Mouse (Mus musculus): ENCODE data around the gene Pnpla7. TPM values are rescaled to one million over a fixed set of nuclear protein-coding genes. Genes with fewer than 3 reads are reported as not detected.

The Pnpla7 gene
- total and polyA plus RNA-seq, 3 experiments: 16.5 to 29.7 (median 22.4) TPM

DNA sequence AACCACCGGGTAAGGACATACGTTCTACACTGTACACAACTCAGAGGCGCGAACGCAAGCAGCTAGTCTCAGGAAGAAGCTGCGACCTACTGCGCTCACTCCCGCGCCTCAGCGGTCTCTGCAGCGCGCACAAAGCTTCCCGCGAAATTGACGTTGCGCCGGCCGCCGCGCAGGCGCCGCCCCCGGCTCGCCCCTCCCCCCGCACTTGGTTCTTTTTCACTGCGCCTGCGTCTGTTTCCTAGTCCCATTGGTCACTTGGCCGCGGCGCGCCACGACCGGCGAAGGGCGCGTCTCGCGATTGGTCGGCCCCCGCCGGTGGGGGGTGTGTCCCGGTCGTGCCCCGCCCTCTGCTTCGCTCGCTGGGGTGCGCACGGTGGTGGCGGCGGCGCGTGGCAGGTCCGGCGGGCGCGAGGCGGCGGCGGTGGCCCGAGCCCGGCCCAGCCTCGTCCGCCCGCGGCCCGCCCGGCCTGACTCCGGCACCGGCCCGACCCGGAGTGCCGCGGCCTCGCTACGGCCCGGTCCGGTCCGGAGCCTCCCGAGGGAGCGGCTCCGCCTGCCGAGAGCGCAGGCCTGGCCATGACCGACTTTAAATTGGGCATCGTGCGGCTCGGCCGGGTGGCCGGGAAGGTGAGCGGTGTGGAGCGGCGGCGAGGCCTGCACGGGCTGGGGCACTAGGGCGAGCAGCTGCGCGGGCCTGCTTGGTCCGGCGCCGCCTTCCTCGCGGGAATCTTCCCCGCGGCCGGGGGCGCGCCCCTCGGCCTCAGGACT is 26.2 kb upstream of the Pnpla7 start, which contains the start of gene Zmynd19:
Zmynd19 (plus strand) TSS at position 372 of the 768 bp plus-strand sequence.
- TF ChIP-seq EP300 (IDR thresholded peaks at IDR 0.05; ENCODE audit: insufficient read depth, low read depth, low read length): no peak
- TF ChIP-seq POLR2A (IDR thresholded peaks at IDR 0.05; ENCODE audit: insufficient read depth, low read depth, low read length): peak; percentile 59; the same call in 1 of the 2 replicates
- peak within 1 kb of the TSS; percentile 55; the same call in 1 of the 2 replicates for H3K27ac ChIP-seq
- peak within 1 kb of the TSS; percentile 88 for H3K9ac ChIP-seq (ENCODE audit: low read depth, low read length)
- H3K36me3 ChIP-seq (ENCODE audit: control insufficient read depth, insufficient read depth, low read length): no peaks in the 10 kb centered on the region
- peaks cover 3% of the 10 kb centered on the region for H3K4me1 ChIP-seq (ENCODE audit: control insufficient read depth, insufficient read depth, low read length)
- peak; percentile 98 for DNase-seq
- no peaks in the 10 kb centered on the region for H3K79me2 ChIP-seq (replicated peaks; ENCODE audit: control insufficient read depth, insufficient read depth, low read length)
- intact Hi-C loops (cut with DNase I): no loop called here
- under 1% methylated on average over 107 of the region's 108 CpGs for WGBS
- H3K4me3 ChIP-seq: peak within 1 kb of the TSS; percentile 90
- H3K27me3 ChIP-seq (ENCODE audit: control insufficient read depth, insufficient read depth, low read length): no peaks in the 10 kb centered on the region

DNA sequence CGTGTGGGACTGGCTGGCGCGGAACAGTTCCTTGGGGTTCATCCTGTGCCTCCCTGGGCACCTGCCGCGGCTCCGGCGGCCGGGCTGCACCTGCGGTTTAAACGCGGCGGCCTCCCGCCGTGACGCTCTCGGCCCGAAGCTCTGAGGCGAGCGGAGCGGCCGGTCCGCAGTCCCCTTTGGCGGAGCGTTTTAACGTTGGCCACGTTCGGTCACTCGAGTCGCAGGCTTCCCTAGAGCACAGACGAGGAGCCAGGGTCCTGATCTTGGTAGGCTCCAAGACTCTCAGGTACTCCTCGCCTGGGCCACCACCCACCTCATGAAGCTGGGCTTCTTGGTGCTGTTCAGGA is 25.7 kb upstream of the Pnpla7 start:
- Histone ChIP-seq H3K4me1 (ENCODE audit: control insufficient read depth, insufficient read depth, low read length) (peaks cover 3% of the 10 kb centered on the region), H3K79me2 (replicated peaks; ENCODE audit: control insufficient read depth, insufficient read depth, low read length) (no peaks in the 10 kb centered on the region), H3K36me3 (ENCODE audit: control insufficient read depth, insufficient read depth, low read length) (no peaks in the 10 kb centered on the region), H3K4me3 (peak overlapping the region; percentile 90), H3K9ac (ENCODE audit: low read depth, low read length) (peak overlapping the region; percentile 88), H3K27ac (peak overlapping the region; percentile 55; the same call in 1 of the 2 replicates), H3K27me3 (ENCODE audit: control insufficient read depth, insufficient read depth, low read length) (no peaks in the 10 kb centered on the region)
- TF ChIP-seq POLR2A (IDR thresholded peaks at IDR 0.05; ENCODE audit: insufficient read depth, low read depth, low read length) (no peak), CTCF (IDR thresholded peaks at IDR 0.05) (no peak), EP300 (IDR thresholded peaks at IDR 0.05; ENCODE audit: insufficient read depth, low read depth, low read length) (no peak)
- intact Hi-C loops (cut with DNase I): no loop called here
- no peak for DNase-seq
- 1% methylated on average over 31 of the region's 31 CpGs for whole genome bisulfite sequencing

DNA sequence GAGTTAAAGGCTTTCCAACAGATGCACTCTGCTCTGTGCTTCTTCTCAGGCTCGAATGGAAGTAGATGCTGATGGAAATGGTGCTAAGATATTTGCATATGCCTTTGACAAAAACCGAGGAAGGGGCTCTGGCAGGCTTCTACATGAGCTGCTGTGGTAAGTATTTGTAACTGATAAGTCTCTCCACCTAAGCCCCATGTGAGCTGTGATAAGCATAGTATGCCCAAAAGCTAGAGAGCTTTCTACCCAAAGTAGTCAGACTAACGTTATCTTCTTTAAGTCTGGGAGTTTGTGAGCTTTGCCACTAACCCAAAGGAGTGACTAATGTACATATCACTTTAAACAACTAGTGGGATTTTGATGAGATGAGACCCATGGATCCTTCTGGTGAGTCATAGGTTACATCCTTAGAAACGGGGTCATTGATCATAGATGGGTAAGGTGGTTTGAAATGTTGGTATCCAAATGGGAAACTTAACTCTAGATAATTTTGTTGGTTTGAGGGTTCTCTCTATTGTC is 23.2 kb upstream of the Pnpla7 start:
- TF ChIP-seq EP300 (IDR thresholded peaks at IDR 0.05; ENCODE audit: insufficient read depth, low read depth, low read length) (no peak), POLR2A (IDR thresholded peaks at IDR 0.05; ENCODE audit: insufficient read depth, low read depth, low read length) (no peak), CTCF (IDR thresholded peaks at IDR 0.05) (no peak)
- H3K27me3 ChIP-seq (ENCODE audit: control insufficient read depth, insufficient read depth, low read length): no peaks in the 10 kb centered on the region
- H3K79me2 ChIP-seq (replicated peaks; ENCODE audit: control insufficient read depth, insufficient read depth, low read length): no peaks in the 10 kb centered on the region
- no peak overlapping the region for H3K27ac ChIP-seq
- no peaks in the 10 kb centered on the region for H3K36me3 ChIP-seq (ENCODE audit: control insufficient read depth, insufficient read depth, low read length)
- 76% methylated on average over 4 of the region's 4 CpGs for WGBS
- DNase-seq: no peak
- H3K4me3 ChIP-seq: no peak overlapping the region
- no peak overlapping the region for H3K9ac ChIP-seq (ENCODE audit: low read depth, low read length)
- intact Hi-C loops (cut with DNase I): no loop called here
- H3K4me1 ChIP-seq (ENCODE audit: control insufficient read depth, insufficient read depth, low read length): peaks cover 3% of the 10 kb centered on the region

DNA sequence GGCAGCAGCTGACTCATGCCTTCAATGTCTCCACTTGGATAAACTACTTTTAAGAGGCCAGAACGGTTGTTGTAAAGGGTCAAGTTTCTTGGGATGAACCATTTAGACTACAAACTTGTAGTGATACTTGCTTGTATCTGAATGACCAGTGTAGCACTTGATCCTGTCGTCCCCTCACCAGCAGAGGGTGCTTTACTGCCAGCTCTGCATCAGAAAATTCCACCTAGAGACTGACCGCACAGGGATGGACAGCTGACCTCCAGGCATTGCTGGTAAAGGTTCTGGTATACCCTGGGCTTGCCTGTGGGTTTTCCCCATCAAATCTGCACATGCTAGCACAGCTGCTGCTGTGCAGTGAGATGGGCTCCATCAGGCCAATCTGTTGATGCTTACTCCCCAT is 14.9 kb upstream of the Pnpla7 start:
- Histone ChIP-seq H3K4me3 (no peak overlapping the region), H3K36me3 (ENCODE audit: control insufficient read depth, insufficient read depth, low read length) (no peaks in the 10 kb centered on the region), H3K9ac (ENCODE audit: low read depth, low read length) (no peak overlapping the region), H3K79me2 (replicated peaks; ENCODE audit: control insufficient read depth, insufficient read depth, low read length) (no peaks in the 10 kb centered on the region), H3K4me1 (ENCODE audit: control insufficient read depth, insufficient read depth, low read length) (peaks cover 3% of the 10 kb centered on the region; the same call in 1 of the 2 replicates), H3K27ac (no peak overlapping the region), H3K27me3 (ENCODE audit: control insufficient read depth, insufficient read depth, low read length) (no peaks in the 10 kb centered on the region)
- 33% methylated on average over 3 of the region's 3 CpGs for WGBS
- DNase-seq: no peak
- intact Hi-C loops (cut with DNase I): no loop called here
- TF ChIP-seq EP300 (IDR thresholded peaks at IDR 0.05; ENCODE audit: insufficient read depth, low read depth, low read length) (no peak), CTCF (IDR thresholded peaks at IDR 0.05) (peak; percentile 68), POLR2A (IDR thresholded peaks at IDR 0.05; ENCODE audit: insufficient read depth, low read depth, low read length) (no peak)

DNA sequence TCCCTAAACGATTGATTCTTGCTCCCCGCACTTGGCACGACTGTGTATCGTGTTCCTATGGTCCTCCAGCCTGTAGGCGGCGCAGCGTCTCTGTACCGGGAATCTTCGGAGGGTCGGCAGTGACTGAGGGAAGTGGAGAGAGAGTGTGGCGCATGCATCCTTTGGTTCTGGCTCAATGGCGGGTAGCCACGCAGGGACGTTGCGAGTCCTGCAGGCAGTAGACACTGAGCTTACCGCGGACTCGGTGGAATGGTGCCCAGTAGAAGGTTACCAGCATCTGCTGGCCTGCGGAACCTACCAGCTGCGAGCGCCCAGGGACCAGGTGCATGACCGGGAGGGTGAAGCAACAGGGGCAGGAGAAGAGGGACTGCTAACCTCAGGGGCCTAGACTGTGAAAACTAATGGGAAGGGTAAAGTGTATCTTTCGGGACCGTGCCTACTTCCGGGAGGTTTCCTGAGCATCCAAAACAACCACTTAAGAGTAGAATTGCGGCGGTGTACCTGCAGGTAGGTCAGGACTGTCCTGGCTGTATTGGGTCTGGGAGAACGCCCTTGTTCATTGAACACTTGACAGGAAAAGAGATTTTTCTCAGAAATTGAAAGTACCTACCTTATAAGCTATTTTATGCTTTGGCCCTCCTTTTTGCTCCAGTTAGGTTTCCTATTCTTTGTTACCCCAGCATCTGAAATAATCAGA is 13.4 kb upstream of the Pnpla7 start, which contains the start of gene Dph7:
Dph7 (plus strand) TSS at position 97 of the 697 bp plus-strand sequence.
- Histone ChIP-seq H3K27me3 (ENCODE audit: control insufficient read depth, insufficient read depth, low read length) (no peaks in the 10 kb centered on the region), H3K4me3 (peak within 1 kb of the TSS; percentile 85), H3K36me3 (ENCODE audit: control insufficient read depth, insufficient read depth, low read length) (no peaks in the 10 kb centered on the region), H3K9ac (ENCODE audit: low read depth, low read length) (peak within 1 kb of the TSS; percentile 67), H3K4me1 (ENCODE audit: control insufficient read depth, insufficient read depth, low read length) (peaks cover 3% of the 10 kb centered on the region; the same call in 1 of the 2 replicates), H3K79me2 (replicated peaks; ENCODE audit: control insufficient read depth, insufficient read depth, low read length) (no peaks in the 10 kb centered on the region), H3K27ac (peak within 1 kb of the TSS; percentile 68)
- intact Hi-C loops (cut with DNase I): no loop called here
- WGBS: under 1% methylated on average over 28 of the region's 28 CpGs
- TF ChIP-seq CTCF (IDR thresholded peaks at IDR 0.05) (peak; percentile 95), POLR2A (IDR thresholded peaks at IDR 0.05; ENCODE audit: insufficient read depth, low read depth, low read length) (peak; percentile 86), EP300 (IDR thresholded peaks at IDR 0.05; ENCODE audit: insufficient read depth, low read depth, low read length) (peak; percentile 81)
- DNase-seq: peak; percentile 85 to 88

All from heart, adult 2 months (tissue).